Mouse (Mus musculus) lung, adult 2 months (tissue): ENCODE measurements around the gene Gfod1. TPM values are rescaled to one million over a fixed set of nuclear protein-coding genes. Genes with fewer than 3 reads are reported as not detected.
A peak's percentile ranks its signal among the peaks of the same experiment; 100 is the strongest.

ENCODE experiments used
- DNase-seq: peaks from one replicate; pipeline ENCODE4 v3.0.0; 2022
- H3K4me1 ChIP-seq: fragments of 200-500 bp; 2 replicates; pipeline ENCODE4 v1.6.1; 2011; ENCODE audit warnings: low read length; ENCODE audit not compliant: control insufficient read depth, insufficient read depth
- H3K4me3 ChIP-seq: fragments of 200-500 bp; replicated peaks from 2 replicates; pipeline ENCODE3; 2011; ENCODE audit warnings: low read depth, mild to moderate bottlenecking, control low read depth, low read length; ENCODE audit errors: extremely low read depth
- CTCF ChIP-seq: fragments of 200-500 bp; IDR thresholded peaks from 2 replicates; pipeline ENCODE4 v1.5.1; 2011; ENCODE audit warnings: mild to moderate bottlenecking, low read length, control low read depth; ENCODE audit not compliant: insufficient read depth
- POLR2A ChIP-seq: fragments of 200-500 bp; IDR thresholded peaks from 2 replicates; pipeline ENCODE4 v1.6.1; 2011; ENCODE audit warnings: low read depth, mild to moderate bottlenecking, control low read depth, low read length, borderline replicate concordance; ENCODE audit errors: extremely low read depth
- WGBS: fragments of 180-500 bp; shearing (Covaris S2); methylation state at CpG from one replicate; pipeline ENCODE4 v1.1.7; 2018; 5-methylcytosine and 5-hydroxymethylcytosine counted together
- polyA plus RNA-seq: library from polyadenylated mRNA; depleted of rRNA; stranded (reverse); fragments of >200 nt; gene quantifications from 2 replicates; pipeline ENCODE4 v1.2.3, GENCODE M21; 2012

The Gfod1 gene
- polyA plus RNA-seq, 1 experiment: 12.9 TPM

GRCm38 (mm10) chr13:43199749-43200148, 104.2 kb downstream of the Gfod1 start:
- 58% methylated on average over 5 of the region's 5 CpGs for WGBS
- Histone ChIP-seq H3K4me3 (no peak overlapping the region), H3K4me1 (peaks cover 19% of the 10 kb centered on the region)
- no peak for DNase-seq
- TF ChIP-seq POLR2A: no peak
- TF ChIP-seq CTCF: peak; percentile 64

- H3K4me3 ChIP-seq: no peak overlapping the region
- 79% methylated on average over 7 of the region's 7 CpGs for WGBS
Measured at GRCm38 (mm10) chr13:43199282-43199681, 104.7 kb downstream of the Gfod1 start.

GRCm38 (mm10) chr13:43197187-43197586, 106.8 kb downstream of the Gfod1 start:
- no peak for DNase-seq
- peaks cover 20% of the 10 kb centered on the region for H3K4me1 ChIP-seq
- H3K4me3 ChIP-seq: no peak overlapping the region
- TF ChIP-seq CTCF: peak; percentile 25
- TF ChIP-seq POLR2A: no peak
- 71% methylated on average over 6 of the region's 6 CpGs for WGBS

More at GRCm38 (mm10) chr13:43199282-43199681, 104.7 kb downstream of the Gfod1 start:
- TF ChIP-seq CTCF: no peak
- no peak for TF ChIP-seq POLR2A
- peaks cover 19% of the 10 kb centered on the region for H3K4me1 ChIP-seq
- DNase-seq: no peak

GRCm38 (mm10) chr13:43196000-43196399, 108.0 kb downstream of the Gfod1 start:
- WGBS: 14% methylated on average over 7 of the region's 7 CpGs

GRCm38 (mm10) chr13:43193932-43194331, 110.0 kb downstream of the Gfod1 start:
- TF ChIP-seq CTCF: no peak
- no peak for TF ChIP-seq POLR2A
- 83% methylated on average over 8 of the region's 8 CpGs for WGBS
- Histone ChIP-seq H3K4me3 (no peak overlapping the region), H3K4me1 (peaks cover 25% of the 10 kb centered on the region)
- DNase-seq: no peak

More at GRCm38 (mm10) chr13:43196000-43196399, 108.0 kb downstream of the Gfod1 start:
- DNase-seq: no peak
- no peak overlapping the region for H3K4me3 ChIP-seq
- TF ChIP-seq CTCF (peak; percentile 50), POLR2A (no peak)
- H3K4me1 ChIP-seq: peaks cover 26% of the 10 kb centered on the region

GRCm38 (mm10) chr13:43193266-43193665, 110.7 kb downstream of the Gfod1 start:
- WGBS: 10% methylated on average over 7 of the region's 7 CpGs
- peaks cover 25% of the 10 kb centered on the region for H3K4me1 ChIP-seq
- TF ChIP-seq POLR2A: no peak
- TF ChIP-seq CTCF: no peak
- H3K4me3 ChIP-seq: no peak overlapping the region
- DNase-seq: no peak

GRCm38 (mm10) chr13:43191741-43192192, 112.2 kb downstream of the Gfod1 start:
- TF ChIP-seq CTCF: no peak
- TF ChIP-seq POLR2A: no peak
- WGBS: under 1% methylated on average over 14 of the region's 14 CpGs
- peak overlapping the region; percentile 25 for H3K4me3 ChIP-seq
- DNase-seq: no peak
- peaks cover 25% of the 10 kb centered on the region for H3K4me1 ChIP-seq

- no peak overlapping the region for H3K4me3 ChIP-seq
- WGBS: 8% methylated on average over 2 of the region's 2 CpGs
- H3K4me1 ChIP-seq: peaks cover 24% of the 10 kb centered on the region
- DNase-seq: no peak
- TF ChIP-seq CTCF (no peak), POLR2A (no peak)
Measured at GRCm38 (mm10) chr13:43191290-43191689, 112.7 kb downstream of the Gfod1 start.

- peaks cover 9% of the 10 kb centered on the region for H3K4me1 ChIP-seq
- 95% methylated on average over 4 of the region's 4 CpGs for WGBS
- no peak overlapping the region for H3K4me3 ChIP-seq
- DNase-seq: no peak
- TF ChIP-seq CTCF: no peak
- no peak for TF ChIP-seq POLR2A
Measured at GRCm38 (mm10) chr13:43187736-43188135, 116.2 kb downstream of the Gfod1 start.

GRCm38 (mm10) chr13:43183248-43184055, 120.5 kb downstream of the Gfod1 start:
- DNase-seq: no peak
- TF ChIP-seq CTCF (no peak), POLR2A (no peak)
- H3K4me3 ChIP-seq: no peak overlapping the region

More at GRCm38 (mm10) chr13:43183248-43184055, 120.5 kb downstream of the Gfod1 start:
- 52% methylated on average over 8 of the region's 8 CpGs for WGBS
- no peaks in the 10 kb centered on the region for H3K4me1 ChIP-seq
